Mouse (Mus musculus) gastrocnemius, postnatal 36 days (tissue): ENCODE data around the gene Zfp688. TPM values are rescaled to one million over a fixed set of nuclear protein-coding genes. Genes with fewer than 3 reads are reported as not detected.

Experiments
- DNase-seq, 2 experiments: peaks; one replicate each; pipeline ENCODE4 v3.0.0; 2022
- intact Hi-C: fragments of 180-260 bp; cut with DNase I; formaldehyde crosslinking; loops from one replicate; pipeline ENCODE4 v1.15.1; 2025
- total RNA-seq, 2 experiments: library from RNA; stranded (reverse); gene quantifications; 2 replicates each; pipeline ENCODE4 v1.2.3; 2021

Zfp688 gene
- total RNA-seq, 2 experiments from 2014 or later: 1.3 to 1.7 TPM

DNA sequence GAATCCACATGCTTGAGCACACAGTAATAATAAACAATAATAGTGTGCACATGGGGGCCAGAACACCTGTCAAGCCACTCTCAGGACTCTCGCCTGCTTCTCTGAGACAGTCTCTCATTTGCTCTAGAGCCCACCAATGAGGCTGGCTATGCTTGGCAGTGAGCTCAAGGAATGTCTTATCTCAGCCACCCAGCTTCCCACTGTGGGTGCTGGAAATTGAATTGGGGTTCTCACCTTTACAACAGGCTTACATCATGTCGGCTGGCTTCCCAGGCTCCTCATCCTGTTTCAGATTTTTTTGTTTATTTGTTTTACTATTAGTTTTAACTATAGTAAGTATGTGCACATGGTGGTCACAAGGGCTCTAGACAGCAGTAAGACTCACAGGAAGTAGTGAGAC, 50.7 kb downstream of the Zfp688 start:
- no peak for DNase-seq
- intact Hi-C loops: no loop called here

Other genes with a start within 250 kb of the Zfp688 start
- 10 to 100 TPM; 24.1 to 28.0 TPM for gene Cd2bp2, start 226.0 kb downstream of the Zfp688 start, total RNA-seq
- gene Tbc1d10b, start 213.6 kb downstream of the Zfp688 start, total RNA-seq: 10 to 100 TPM; 25.4 to 31.3 TPM
- gene Mylpf, start 213.2 kb downstream of the Zfp688 start, total RNA-seq: over 10,000 TPM; 37,212 to 46,634 TPM
- 1 to 10 TPM; 3.6 to 4.2 TPM for gene Zfp553, start 189.0 kb downstream of the Zfp688 start, total RNA-seq
- gene Sept1, start 188.9 kb downstream of the Zfp688 start, total RNA-seq: 1 to 10 TPM; 1.4 to 2.4 TPM
- gene Zfp771, start 177.8 kb downstream of the Zfp688 start, total RNA-seq: 10 to 100 TPM; 16.4 to 16.8 TPM
- 10 to 100 TPM; 26.8 to 29.1 TPM for gene Dctpp1, start 161.4 kb downstream of the Zfp688 start, total RNA-seq
- 10 to 100 TPM; 28.5 to 30.0 TPM for gene Sephs2, start 148.0 kb downstream of the Zfp688 start, total RNA-seq
- gene Itgal, start 125.8 kb downstream of the Zfp688 start, total RNA-seq: under 1 TPM; 0.27 to 0.79 TPM
- gene Zfp768, start 76.5 kb downstream of the Zfp688 start, total RNA-seq: 10 to 100 TPM; 29.4 to 30.7 TPM
- gene Zfp747, start 46.0 kb downstream of the Zfp688 start, total RNA-seq: 1 to 10 TPM; 1.6 to 3.2 TPM
- gene 9130019O22Rik, start 34.9 kb downstream of the Zfp688 start, total RNA-seq: 1 to 10 TPM; 1.3 to 2.0 TPM
- gene E430018J23Rik, start 28.4 kb downstream of the Zfp688 start, total RNA-seq: 1 to 10 TPM; 1.3 to 2.6 TPM
- gene Zfp764, start 15.2 kb downstream of the Zfp688 start, total RNA-seq: 1 to 10 TPM in 1 of 2 experiments, under 1 TPM in 1; 0.89 to 2.1 TPM
- gene Zfp689, start 27.1 kb upstream of the Zfp688 start, total RNA-seq: under 1 TPM; 0.69 to 0.87 TPM
- gene Prr14, start 37.5 kb upstream of the Zfp688 start, total RNA-seq: 10 to 100 TPM; 14.7 to 19.3 TPM
- gene Fbrs, start 57.1 kb upstream of the Zfp688 start, total RNA-seq: 10 to 100 TPM; 15.0 to 24.6 TPM
- 10 to 100 TPM; 43.7 to 51.0 TPM for gene Srcap, start 89.9 kb upstream of the Zfp688 start, total RNA-seq
- 1 to 10 TPM; 4.2 to 5.4 TPM for gene Gm42715, start 97.5 kb upstream of the Zfp688 start, total RNA-seq
- not detected for gene Tmem265, start 139.3 kb upstream of the Zfp688 start, total RNA-seq
- gene Phkg2, start 151.3 kb upstream of the Zfp688 start, total RNA-seq: 1 to 10 TPM; 7.6 to 9.8 TPM
- gene Ccdc189, start 166.5 kb upstream of the Zfp688 start, total RNA-seq: 1 to 10 TPM; 2.6 to 3.5 TPM
- gene Rnf40, start 166.7 kb upstream of the Zfp688 start, total RNA-seq: 10 to 100 TPM; 26.8 to 31.6 TPM
- gene Zfp629, start 193.7 kb upstream of the Zfp688 start, total RNA-seq: 10 to 100 TPM in 1 of 2 experiments, 1 to 10 TPM in 1; 6.1 to 10.4 TPM